Mouse (Mus musculus): ENCODE measurements around the gene Ptpn12.
"Not testable (repeated sequence)": the region's sequence is repeated elsewhere in the genome, so short reads cannot be mapped to it uniquely, and the experiment has no call there.

Gene Ptpn12

GRCm38 (mm10) chr5:20950855-20951650 is 104.7 kb downstream of the Ptpn12 start:
- peak; percentile 73 to 75 for DNase-seq

- no peak for DNase-seq
These were observed 105.2 kb downstream of the Ptpn12 start for GRCm38 (mm10) chr5:20950516-20950854.

- DNase-seq, result no peak
These were observed 105.6 kb downstream of the Ptpn12 start for GRCm38 (mm10) chr5:20950093-20950492.

DNA sequence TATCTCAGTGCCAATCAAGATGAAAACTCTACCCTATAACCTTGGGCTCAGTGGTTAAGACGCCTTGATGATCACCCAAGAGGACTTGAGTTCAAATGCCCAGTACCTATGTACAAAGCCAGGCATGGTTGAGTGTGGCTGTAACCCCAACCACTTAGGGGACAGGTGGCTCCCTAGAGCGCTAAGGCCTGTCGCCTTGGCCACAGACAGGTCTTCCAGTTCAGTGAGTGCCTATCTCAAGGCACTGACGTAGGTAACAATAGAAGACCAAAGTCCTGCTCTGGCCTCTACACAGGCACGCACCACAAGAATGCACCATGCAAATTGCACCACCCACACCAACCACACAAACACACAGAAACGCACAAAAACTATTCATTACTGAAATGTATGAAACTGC is 108.8 kb downstream of the Ptpn12 start:
- no peak for DNase-seq

DNA sequence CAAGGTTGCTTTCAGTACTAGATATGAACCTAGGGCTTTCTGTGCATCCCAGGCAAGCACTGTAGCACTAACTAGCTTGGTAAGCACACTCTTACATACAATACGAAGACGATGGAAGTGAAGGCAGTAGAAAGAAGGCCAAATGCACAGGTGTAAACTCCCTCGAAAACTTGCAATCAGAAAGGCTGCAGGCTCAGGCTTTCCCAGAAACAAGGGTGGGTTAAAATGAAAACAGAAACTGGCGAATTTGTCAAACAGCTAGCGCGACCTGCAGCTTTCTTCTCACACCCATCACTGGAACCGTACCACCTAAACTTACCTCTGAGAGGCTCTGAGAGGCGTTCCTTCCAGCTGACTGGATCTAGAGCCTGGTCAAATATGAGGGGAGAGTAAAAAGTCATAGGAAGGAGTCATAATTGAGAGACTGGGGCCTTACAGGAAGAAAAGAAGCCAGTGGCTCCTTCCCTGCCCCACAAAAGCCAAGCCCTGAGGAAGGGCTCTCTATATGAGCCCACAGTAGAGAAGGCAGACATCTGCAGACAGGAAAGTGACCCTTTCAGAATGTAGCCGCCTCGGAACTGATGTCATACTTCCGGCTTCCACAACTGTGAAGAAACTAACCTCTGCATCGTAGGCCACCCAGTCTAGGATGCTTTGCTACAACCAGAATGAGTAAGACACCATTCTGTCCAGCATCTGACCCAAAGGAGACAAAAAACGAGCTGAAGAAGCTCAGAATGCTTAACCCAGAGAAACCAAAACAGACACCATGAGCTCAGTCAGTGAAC is 110.6 kb downstream of the Ptpn12 start:
- peak; percentile 46 to 49 for DNase-seq

- DNase-seq, result not testable (repeated sequence)
These were observed 111.9 kb downstream of the Ptpn12 start for GRCm38 (mm10) chr5:20943791-20944190.

DNA sequence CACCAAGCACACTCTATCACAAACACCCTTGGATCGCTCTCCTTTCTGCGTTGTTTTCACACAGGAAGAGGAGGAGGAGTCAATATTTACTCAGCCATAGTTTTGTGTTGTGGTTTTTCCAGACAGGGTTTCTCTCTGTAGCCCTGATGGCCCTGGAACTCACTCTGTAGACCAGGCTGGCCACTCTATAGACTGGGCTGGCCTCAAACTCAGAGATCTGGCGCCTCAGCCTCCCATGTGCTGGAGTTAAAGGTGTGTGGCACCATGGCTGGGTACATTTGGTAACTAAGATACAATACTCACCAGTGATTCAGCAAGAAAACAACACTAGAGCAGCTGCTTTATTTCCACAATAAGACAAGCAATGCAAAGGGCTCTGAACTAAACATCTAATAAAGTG is 113.2 kb downstream of the Ptpn12 start:
- no peak for DNase-seq

- DNase-seq, result peak; percentile 46 to 47
These were observed 114.5 kb downstream of the Ptpn12 start for GRCm38 (mm10) chr5:20941205-20941604.

GRCm38 (mm10) chr5:20940696-20941095 is 115.0 kb downstream of the Ptpn12 start:
- DNase-seq, result no peak

- DNase-seq, result no peak
These were observed 115.6 kb downstream of the Ptpn12 start for GRCm38 (mm10) chr5:20940040-20940571.

DNA sequence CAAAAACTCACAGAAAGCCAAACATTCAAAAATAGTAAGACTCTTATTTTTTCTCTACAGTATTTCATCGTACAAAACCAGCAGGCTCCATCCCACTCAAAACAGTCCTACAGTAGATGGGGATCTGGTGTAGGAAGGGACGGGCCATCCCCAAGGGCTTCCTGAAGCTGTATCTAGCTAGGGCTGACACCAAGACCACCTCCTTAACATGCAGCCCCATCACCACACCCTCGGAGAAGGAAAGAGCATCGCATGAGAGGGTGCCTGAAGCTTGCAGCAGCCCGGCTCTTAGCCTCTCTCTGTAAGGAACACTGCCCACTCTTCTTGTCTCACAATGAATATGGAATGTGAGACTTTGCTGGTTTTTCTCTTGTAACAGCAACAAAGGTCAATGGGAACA is 117.2 kb downstream of the Ptpn12 start:
- DNase-seq, result no peak
